Mouse (Mus musculus): ENCODE measurements around the gene Trio. TPM values are rescaled to one million over a fixed set of nuclear protein-coding genes. Genes with fewer than 3 reads are reported as not detected.

Trio gene
- polyA plus RNA-seq, 1 experiment from 2014 or later = 52.8 TPM

- H3K9ac ChIP-seq = no peak overlapping the region
- H3K4me1 ChIP-seq = peaks cover 37% of the 10 kb centered on the region
- H3K4me2 ChIP-seq = no peak overlapping the region
- H3K9me3 ChIP-seq = no peaks in the 10 kb centered on the region
- peaks cover 74% of the 10 kb centered on the region for H3K36me3 ChIP-seq
- no peak for ATAC-seq (ENCODE audit: insufficient number of reproducible peaks, low FRiP score, low TSS enrichment, low read depth)
- H3K27me3 ChIP-seq = no peaks in the 10 kb centered on the region
- no peak overlapping the region for H3K4me3 ChIP-seq
- H3K27ac ChIP-seq = no peak overlapping the region
- WGBS = 36% methylated on average over 12 of the region's 12 CpGs
These were observed 255.0 kb downstream of the Trio start for GRCm38 (mm10) chr15:27770513-27771196.

DNA sequence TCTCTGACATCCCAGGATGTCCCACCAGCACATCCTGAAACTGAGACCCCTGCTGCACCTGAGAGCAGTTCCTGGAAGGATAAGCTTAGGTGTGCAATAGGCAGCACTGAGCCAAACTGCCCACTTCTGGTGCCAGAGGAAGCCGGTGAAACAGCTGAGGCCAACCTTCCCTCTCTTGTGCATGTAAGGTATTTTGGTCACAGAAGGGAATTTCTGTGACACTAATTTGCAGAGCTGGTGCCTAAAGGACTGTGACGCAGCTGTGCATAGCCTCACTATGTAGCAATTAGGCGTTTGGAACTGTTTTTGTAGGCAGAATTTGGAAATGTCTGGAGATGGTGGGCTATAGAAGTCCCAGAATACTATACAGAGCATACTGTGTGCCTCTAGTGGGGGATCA is 264.2 kb downstream of the Trio start:
- ATAC-seq (ENCODE audit: insufficient number of reproducible peaks, low FRiP score, low TSS enrichment, low read depth) = no peak
- H3K9ac ChIP-seq = no peak overlapping the region

DNA sequence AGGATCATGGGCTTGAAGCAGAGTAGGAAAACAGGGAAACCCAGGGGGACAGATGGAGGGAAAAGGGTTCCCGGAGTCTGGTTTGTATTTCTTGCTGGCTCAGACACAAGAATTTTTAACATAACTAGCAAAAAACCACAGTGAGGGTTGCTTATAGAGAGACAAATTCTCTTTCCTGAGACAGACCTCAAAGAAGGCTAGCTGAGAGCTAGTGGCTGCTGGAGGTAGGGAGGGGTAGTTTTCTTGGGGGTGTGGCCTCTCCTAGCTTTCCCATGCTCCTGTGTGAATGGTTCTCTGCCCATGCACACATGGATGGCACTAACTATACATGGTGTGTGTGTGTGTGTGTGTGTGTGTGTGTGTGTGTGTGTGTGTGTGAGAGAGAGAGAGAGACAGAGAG is 265.0 kb downstream of the Trio start:
- Histone ChIP-seq H3K27ac (peak overlapping the region; percentile 74), H3K9ac (no peak overlapping the region), H3K27me3 (no peaks in the 10 kb centered on the region), H3K4me3 (no peak overlapping the region), H3K36me3 (peaks cover 79% of the 10 kb centered on the region), H3K9me3 (no peaks in the 10 kb centered on the region), H3K4me2 (no peak overlapping the region), H3K4me1 (peaks cover 30% of the 10 kb centered on the region)
- ATAC-seq (ENCODE audit: insufficient number of reproducible peaks, low FRiP score, low TSS enrichment, low read depth) = peak; percentile 42; the same call in 1 of the 2 replicates
- WGBS = 35% methylated on average over 1 of the region's 1 CpGs

More for the DNA sequence above, 264.2 kb downstream of the Trio start:
- Histone ChIP-seq H3K36me3 (peaks cover 79% of the 10 kb centered on the region), H3K4me2 (no peak overlapping the region), H3K4me3 (no peak overlapping the region), H3K4me1 (peaks cover 30% of the 10 kb centered on the region), H3K9me3 (no peaks in the 10 kb centered on the region), H3K27ac (peak overlapping the region; percentile 74; the same call in 1 of the 2 replicates), H3K27me3 (no peaks in the 10 kb centered on the region)
- WGBS = 60% methylated on average over 3 of the region's 3 CpGs

DNA sequence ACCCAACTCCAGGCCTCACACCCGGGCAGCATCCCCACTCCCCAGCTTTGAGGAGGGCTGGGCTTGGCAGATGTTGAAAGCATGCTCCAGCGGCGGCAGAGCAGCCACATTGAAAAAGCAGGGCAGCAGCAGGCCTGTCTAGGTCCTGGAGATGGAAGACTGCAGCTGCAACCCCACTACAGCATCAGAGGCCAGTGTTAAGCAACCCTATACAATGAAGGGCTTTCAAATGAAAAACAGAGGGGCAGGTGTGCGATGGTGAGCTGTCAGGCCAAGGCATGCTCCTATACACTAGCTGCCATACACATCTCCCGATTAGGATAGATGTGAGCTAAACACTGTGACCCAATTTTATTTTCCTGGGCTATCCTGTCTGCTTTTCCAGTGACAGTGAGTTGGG is 265.8 kb downstream of the Trio start:
- no peaks in the 10 kb centered on the region for H3K27me3 ChIP-seq
- ATAC-seq (ENCODE audit: insufficient number of reproducible peaks, low FRiP score, low TSS enrichment, low read depth) = no peak
- 33% methylated on average over 5 of the region's 5 CpGs for WGBS
- no peak overlapping the region for H3K4me2 ChIP-seq
- peak overlapping the region; percentile 74 for H3K27ac ChIP-seq
- no peak overlapping the region for H3K4me3 ChIP-seq
- H3K36me3 ChIP-seq = peaks cover 80% of the 10 kb centered on the region
- H3K4me1 ChIP-seq = peaks cover 31% of the 10 kb centered on the region
- H3K9ac ChIP-seq = 0 out of 2 replicates have a peak overlapping the region, but pooled peaks have one; percentile 7
- no peaks in the 10 kb centered on the region for H3K9me3 ChIP-seq

DNA sequence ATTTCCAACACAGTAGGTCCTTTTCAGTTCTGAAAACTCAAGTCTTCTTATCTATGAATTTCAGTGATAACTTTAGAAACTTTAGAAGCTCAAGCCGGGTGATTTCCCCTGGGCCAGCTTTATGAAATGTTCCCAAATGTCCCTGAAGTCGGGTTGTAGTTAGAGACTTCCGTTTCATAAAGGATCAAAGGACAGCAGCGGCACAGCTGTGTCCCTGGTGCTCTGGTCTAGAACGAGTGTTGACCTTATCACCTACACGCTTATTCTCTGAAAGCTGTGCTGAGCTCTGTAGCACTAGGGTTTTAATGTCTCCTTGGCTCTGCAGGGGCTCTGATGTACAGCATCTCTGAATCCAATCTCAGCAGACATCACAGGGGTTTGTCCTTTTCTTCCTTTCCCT is 267.0 kb downstream of the Trio start:
- Histone ChIP-seq H3K4me1 (peaks cover 39% of the 10 kb centered on the region), H3K9me3 (no peaks in the 10 kb centered on the region), H3K4me2 (no peak overlapping the region), H3K27ac (no peak overlapping the region), H3K27me3 (no peaks in the 10 kb centered on the region), H3K4me3 (no peak overlapping the region), H3K9ac (no peak overlapping the region), H3K36me3 (peaks cover 80% of the 10 kb centered on the region)
- 34% methylated on average over 6 of the region's 6 CpGs for WGBS
- ATAC-seq (ENCODE audit: insufficient number of reproducible peaks, low FRiP score, low TSS enrichment, low read depth) = no peak

DNA sequence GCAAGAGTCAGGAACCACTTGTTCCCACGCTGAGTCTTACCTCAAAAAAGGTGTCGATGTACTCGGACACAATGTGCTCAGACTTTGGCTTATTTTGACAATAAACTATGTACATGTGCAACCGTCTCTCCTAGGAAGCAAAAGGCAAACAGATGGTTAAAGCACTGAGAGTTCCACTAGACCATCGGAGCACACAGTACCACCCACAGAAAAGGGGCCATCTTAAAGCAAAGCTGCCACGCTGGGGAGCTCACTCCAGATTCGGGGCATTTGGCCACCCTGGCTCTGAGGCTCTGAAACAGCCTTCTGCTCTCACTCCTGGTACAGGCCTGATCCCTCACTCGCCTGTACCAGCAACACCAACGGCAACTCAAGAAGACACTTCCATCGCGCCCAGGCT is 269.2 kb downstream of the Trio start:
- H3K27me3 ChIP-seq = no peaks in the 10 kb centered on the region
- no peak overlapping the region for H3K4me2 ChIP-seq
- ATAC-seq (ENCODE audit: insufficient number of reproducible peaks, low FRiP score, low TSS enrichment, low read depth) = no peak
- WGBS = 90% methylated on average over 11 of the region's 11 CpGs
- H3K36me3 ChIP-seq = peaks cover 81% of the 10 kb centered on the region
- no peak overlapping the region for H3K27ac ChIP-seq
- H3K4me3 ChIP-seq = no peak overlapping the region
- peaks cover 37% of the 10 kb centered on the region for H3K4me1 ChIP-seq
- no peaks in the 10 kb centered on the region for H3K9me3 ChIP-seq
- H3K9ac ChIP-seq = no peak overlapping the region

- H3K27ac ChIP-seq = no peak overlapping the region
- H3K9me3 ChIP-seq = no peaks in the 10 kb centered on the region
- 65% methylated on average over 7 of the region's 7 CpGs for whole genome bisulfite sequencing
- no peaks in the 10 kb centered on the region for H3K27me3 ChIP-seq
- no peak overlapping the region for H3K9ac ChIP-seq
- H3K4me2 ChIP-seq = no peak overlapping the region
- ATAC-seq (ENCODE audit: insufficient number of reproducible peaks, low FRiP score, low TSS enrichment, low read depth) = no peak
- peaks cover 22% of the 10 kb centered on the region for H3K4me1 ChIP-seq
- H3K4me3 ChIP-seq = no peak overlapping the region
- peaks cover 87% of the 10 kb centered on the region for H3K36me3 ChIP-seq
These were observed 270.9 kb downstream of the Trio start for GRCm38 (mm10) chr15:27754571-27755260.

DNA sequence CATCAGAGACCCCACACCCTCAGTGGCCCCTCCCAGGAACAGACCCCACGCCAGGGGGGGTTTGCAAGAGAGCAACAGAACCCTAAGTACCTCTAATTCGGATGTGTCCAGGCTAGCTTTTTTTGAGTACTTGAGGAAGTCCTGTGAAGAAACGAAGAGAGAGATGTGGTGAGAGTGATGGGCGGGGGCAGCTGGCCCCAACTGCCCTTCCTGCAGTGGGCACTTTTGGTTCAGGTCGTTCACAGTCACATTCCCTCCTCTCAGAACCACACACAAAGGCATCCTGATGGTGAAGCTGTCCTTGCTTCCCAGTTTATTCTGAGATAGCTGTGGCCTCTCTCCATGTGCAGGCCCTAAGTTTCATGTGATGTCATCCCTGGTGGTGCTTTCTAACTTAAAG is 271.7 kb downstream of the Trio start:
- no peak for ATAC-seq (ENCODE audit: insufficient number of reproducible peaks, low FRiP score, low TSS enrichment, low read depth)
- Histone ChIP-seq H3K4me2 (no peak overlapping the region), H3K27ac (no peak overlapping the region), H3K4me1 (peaks cover 15% of the 10 kb centered on the region), H3K36me3 (peaks cover 88% of the 10 kb centered on the region), H3K9me3 (no peaks in the 10 kb centered on the region), H3K9ac (no peak overlapping the region), H3K4me3 (no peak overlapping the region), H3K27me3 (no peaks in the 10 kb centered on the region)
- WGBS = 62% methylated on average over 5 of the region's 5 CpGs

GRCm38 (mm10) chr15:27752677-27753342 is 272.8 kb downstream of the Trio start:
- no peak overlapping the region for H3K9ac ChIP-seq
- WGBS = 54% methylated on average over 7 of the region's 7 CpGs
- peaks cover 15% of the 10 kb centered on the region for H3K4me1 ChIP-seq
- H3K27me3 ChIP-seq = no peaks in the 10 kb centered on the region
- H3K4me3 ChIP-seq = no peak overlapping the region
- peaks cover 90% of the 10 kb centered on the region for H3K36me3 ChIP-seq
- no peaks in the 10 kb centered on the region for H3K9me3 ChIP-seq
- H3K27ac ChIP-seq = peak overlapping the region; percentile 43; the same call in 1 of the 2 replicates
- H3K4me2 ChIP-seq = no peak overlapping the region
- ATAC-seq (ENCODE audit: insufficient number of reproducible peaks, low FRiP score, low TSS enrichment, low read depth) = no peak

- H3K36me3 ChIP-seq = peaks cover 89% of the 10 kb centered on the region
- H3K4me3 ChIP-seq = no peak overlapping the region
- no peaks in the 10 kb centered on the region for H3K9me3 ChIP-seq
- WGBS = 75% methylated on average over 12 of the region's 12 CpGs
- H3K9ac ChIP-seq = no peak overlapping the region
- no peaks in the 10 kb centered on the region for H3K27me3 ChIP-seq
- H3K4me2 ChIP-seq = no peak overlapping the region
- peaks cover 15% of the 10 kb centered on the region for H3K4me1 ChIP-seq
- ATAC-seq (ENCODE audit: insufficient number of reproducible peaks, low FRiP score, low TSS enrichment, low read depth) = peak; percentile 49
- no peak overlapping the region for H3K27ac ChIP-seq
These were observed 273.8 kb downstream of the Trio start for GRCm38 (mm10) chr15:27751612-27752405.

DNA sequence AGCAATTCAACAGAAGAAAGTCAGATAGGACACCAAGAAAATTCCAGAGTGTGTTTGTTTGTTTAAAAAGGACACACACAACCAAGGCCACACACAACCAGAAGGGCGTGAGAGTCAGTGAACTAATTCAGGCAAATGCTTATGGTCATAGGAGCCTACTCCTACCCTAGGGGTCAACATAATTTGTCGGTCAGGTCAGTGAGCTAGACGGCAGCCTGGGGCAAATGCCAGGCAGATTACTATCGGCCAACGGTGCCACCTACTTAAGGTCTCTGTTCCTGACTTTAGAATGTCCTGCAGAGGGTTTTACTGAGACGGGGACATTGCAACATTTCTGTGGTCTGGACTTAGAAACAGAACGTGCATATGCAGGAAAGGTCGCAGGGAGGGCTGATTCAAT is 276.9 kb downstream of the Trio start:
- no peak overlapping the region for H3K9ac ChIP-seq
- H3K9me3 ChIP-seq = no peaks in the 10 kb centered on the region

More for the DNA sequence above, 276.9 kb downstream of the Trio start:
- 86% methylated on average over 8 of the region's 8 CpGs for WGBS
- peaks cover 7% of the 10 kb centered on the region for H3K4me1 ChIP-seq
- H3K4me2 ChIP-seq = no peak overlapping the region
- H3K4me3 ChIP-seq = no peak overlapping the region
- peaks cover 90% of the 10 kb centered on the region for H3K36me3 ChIP-seq
- ATAC-seq (ENCODE audit: insufficient number of reproducible peaks, low FRiP score, low TSS enrichment, low read depth) = no peak
- no peaks in the 10 kb centered on the region for H3K27me3 ChIP-seq
- no peak overlapping the region for H3K27ac ChIP-seq
